24 mouse cellular contexts compared by ENCODE assay signal in genomic region chr9:14391286-14391685, GRCm38 (mm10). TPM values are rescaled to one million over a fixed set of nuclear protein-coding genes. Genes with fewer than 3 reads are reported as not detected.
DNase-seq lines count a peak whose midpoint lies in the region; ATAC-seq and TF ChIP-seq lines count a peak whose summit lies in the region.
"Had no signal": no experiment of that assay in that cellular context is flagged by ENCODE, and none has a peak within 500 bp of the region (broad histone marks: within the 10 kb centered on the region; RNA-seq: fewer than 3 reads in every experiment).

No protein-coding gene starts in this region.

- intact Hi-C loops in heart, postnatal 36 days (cut with DNase I): no loop called here
- intact Hi-C loops in gastrocnemius, postnatal 14 days (cut with DNase I; ENCODE audit: low total_unique reads): no loop called here

- peaks cover 57% of the 10 kb centered on the region for H3K4me1 ChIP-seq in G1E (ENCODE audit: insufficient read depth, low read depth, low read length)
- H3K4me1 ChIP-seq in MEL (ENCODE audit: control insufficient read depth in 1 of 2, insufficient read depth in 2 of 2, low read length in 2 of 2): peaks cover 41 to 51% of the 10 kb centered on the region in 2 experiments
- H3K4me1 ChIP-seq in intestine, embryonic 16.5 days (ENCODE audit: control insufficient read depth, insufficient read depth, low read length): no peaks in the 10 kb centered on the region
- H3K4me1 ChIP-seq: forebrain, embryonic 10.5 days; forebrain, embryonic 13.5 days; heart, embryonic 15.5 days; hindbrain, embryonic 10.5 days had no signal

- no peak overlapping the region for H3K4me2 ChIP-seq in intestine, embryonic 16.5 days (ENCODE audit: low read depth, low read length)
- H3K4me2 ChIP-seq: forebrain, embryonic 13.5 days; heart, embryonic 11.5 days; heart, embryonic 15.5 days; hindbrain, embryonic 13.5 days had no signal

- H3K79me2 ChIP-seq in MEL (ENCODE audit: control insufficient read depth, insufficient read depth, low read length, poor library complexity): no peaks in the 10 kb centered on the region

- ATAC-seq in G1E (ENCODE audit: extremely low read depth, insufficient number of reproducible peaks, low FRiP score, poor library complexity, severe bottlenecking): no peak
- ATAC-seq in intestine, embryonic 16.5 days: no peak
- ATAC-seq: CD4-positive, CD25-positive, alpha-beta regulatory T cell, adult 4 months; forebrain, embryonic 13.5 days; forebrain, embryonic 16.5 days; hindbrain, embryonic 16.5 days; intestine, postnatal 0 days had no signal

- peak; percentile 82 for DNase-seq in heart, adult 11 months
- DNase-seq in heart, postnatal 36 days: no peak
- no peak for DNase-seq in G1E (ENCODE audit: low spot score)
- no peak for DNase-seq in MEL (ENCODE audit: low read depth, low spot score)
- no peak for DNase-seq in gastrocnemius, postnatal 14 days
- DNase-seq: adrenal gland, adult 2 months; adrenal gland, postnatal 14 days; cerebellum, adult 18-20 months; cerebellum, adult 9-11 months; gastrocnemius, postnatal 10 days; heart, adult 2 months; heart, postnatal 10 days; kidney, adult 2 months had no signal

- H3K27me3 ChIP-seq in G1E (ENCODE audit: insufficient read depth, low read length): no peaks in the 10 kb centered on the region
- H3K27me3 ChIP-seq in MEL (ENCODE audit: control insufficient read depth in 1 of 2, insufficient read depth in 2 of 2, low read length in 2 of 2): no peaks in the 10 kb centered on the region
- no peaks in the 10 kb centered on the region for H3K27me3 ChIP-seq in intestine, embryonic 16.5 days (replicated peaks; ENCODE audit: control insufficient read depth, insufficient read depth, low read length)
- H3K27me3 ChIP-seq: forebrain, embryonic 13.5 days; heart, embryonic 15.5 days; hindbrain, embryonic 13.5 days had no signal

- peak overlapping the region; percentile 26; the same call in 1 of the 2 replicates for H3K4me3 ChIP-seq in G1E (ENCODE audit: low read depth, low read length)
- H3K4me3 ChIP-seq in MEL (ENCODE audit: control insufficient read depth in 1 of 2, insufficient read depth in 1 of 2, low read depth in 2 of 2, low read length in 2 of 2): peak overlapping the region; percentile 19 to 39
- no peak overlapping the region for H3K4me3 ChIP-seq in intestine, embryonic 16.5 days (ENCODE audit: low read length)
- H3K4me3 ChIP-seq: forebrain, embryonic 10.5 days; forebrain, embryonic 13.5 days; heart, adult 2 months; heart, embryonic 15.5 days; hindbrain, embryonic 10.5 days; hindbrain, embryonic 13.5 days had no signal

- no peaks in the 10 kb centered on the region for H3K9me3 ChIP-seq in G1E (replicated peaks)
- no peaks in the 10 kb centered on the region for H3K9me3 ChIP-seq in MEL (replicated peaks; ENCODE audit: insufficient read depth, low read length)
- H3K9me3 ChIP-seq in intestine, embryonic 16.5 days (ENCODE audit: control insufficient read depth, low read length): no peaks in the 10 kb centered on the region
- H3K9me3 ChIP-seq: forebrain, embryonic 10.5 days; forebrain, embryonic 13.5 days; heart, embryonic 15.5 days; hindbrain, embryonic 10.5 days; hindbrain, embryonic 13.5 days had no signal

- H3K36me3 ChIP-seq in G1E (replicated peaks) (peaks cover 3% of the 10 kb centered on the region), MEL (ENCODE audit: control insufficient read depth in 1 of 2, insufficient read depth in 2 of 2, low read length in 2 of 2) (peaks cover 0 to 52% of the 10 kb centered on the region in 2 experiments; a peak in 2 of 4 replicates)
- H3K36me3 ChIP-seq in intestine, embryonic 16.5 days (ENCODE audit: control insufficient read depth, insufficient read depth, low read length): no peaks in the 10 kb centered on the region
- H3K36me3 ChIP-seq: forebrain, embryonic 10.5 days; heart, embryonic 15.5 days; hindbrain, embryonic 10.5 days; hindbrain, embryonic 13.5 days had no signal

- peak overlapping the region; percentile 38 for H3K9ac ChIP-seq in MEL (ENCODE audit: control insufficient read depth, low read depth, low read length, poor library complexity, severe bottlenecking)
- no peak overlapping the region for H3K9ac ChIP-seq in intestine, embryonic 16.5 days (ENCODE audit: low read depth, low read length)
- H3K9ac ChIP-seq: forebrain, embryonic 13.5 days; heart, embryonic 15.5 days; hindbrain, embryonic 13.5 days had no signal

- WGBS in intestine, embryonic 16.5 days: 93% methylated on average over 9 of the region's 9 CpGs

- TF ChIP-seq RAD21 in MEL (IDR thresholded peaks at IDR 0.05; ENCODE audit: low read depth, low read length): no peak

- no peak for TF ChIP-seq CTCF in G1E (IDR thresholded peaks at IDR 0.05; ENCODE audit: low read depth, low read length)
- no peak for TF ChIP-seq CTCF in MEL (IDR thresholded peaks at IDR 0.05 in 2 of 3, conservative IDR thresholded peaks at IDR 0.05 in 1 of 3; ENCODE audit: control insufficient read depth in 1 of 3, insufficient read depth in 1 of 3, low read depth in 2 of 3, low read length in 3 of 3, poor library complexity in 1 of 3, severe bottlenecking in 1 of 3)

- TF ChIP-seq POLR2A in MEL (IDR thresholded peaks at IDR 0.05; ENCODE audit: control insufficient read depth in 1 of 2, insufficient read depth in 1 of 2, low read depth in 1 of 2, low read length in 2 of 2, poor library complexity in 1 of 2): no peak

- no peak for TF ChIP-seq EP300 in MEL (IDR thresholded peaks at IDR 0.05; ENCODE audit: low read depth in 1 of 2, low read length in 2 of 2)

- H3K27ac ChIP-seq in MEL (ENCODE audit: control insufficient read depth, low read depth, low read length): peak overlapping the region; percentile 83
- no peak overlapping the region for H3K27ac ChIP-seq in intestine, embryonic 16.5 days (ENCODE audit: low read length)
- H3K27ac ChIP-seq: forebrain, embryonic 10.5 days; forebrain, embryonic 13.5 days; heart, adult 2 months; heart, embryonic 15.5 days; hindbrain, embryonic 10.5 days; hindbrain, embryonic 13.5 days had no signal

TF ChIP-seq in MEL, 35 proteins besides CTCF, POLR2A, EP300 and RAD21:
- TF ChIP-seq ZC3H11A (IDR thresholded peaks at IDR 0.05; ENCODE audit: low read depth, low read length) (0 out of 2 replicates have a peak, but pooled peaks have one; percentile 11), ZKSCAN1 (IDR thresholded peaks at IDR 0.05; ENCODE audit: low read depth, low read length) (no peak)

RNA-seq across cellular contexts. Expression of gene Endod1, which starts 10.0 kb away (rescaled TPM):
- total RNA-seq in heart, postnatal 36 days (2021): 1 to 10 TPM; 8.2 to 8.5 TPM
- total RNA-seq in G1E (2014; fragmentation: Nextera tagmentation) (2.2 and 26.7 TPM in 2 replicates), G1E (2017) (6.1 and 7.5 TPM in 2 replicates), MEL (2012; rRNA removed) (20.4 and 33.7 TPM in 2 replicates)
- polyA plus RNA-seq in G1E (2012) (5.1 and 5.7 TPM in 2 replicates), MEL (2012; ENCODE audit: insufficient read depth in 1 of 2, insufficient read length in 2 of 2, low read depth in 1 of 2, low replicate concordance in 2 of 2, missing spikeins in 1 of 2) (10 to 100 TPM in 1 of 2 experiments, not detected in 1; 31.1 TPM)
- polyA plus RNA-seq in intestine, embryonic 16.5 days (2015; fragmentation: Nextera tagmentation; extraction: Ambion mirVana): 24.9 and 27.4 TPM in 2 replicates
- total RNA-seq in gastrocnemius, postnatal 14 days (2021): 1 to 10 TPM; 5.8 to 9.2 TPM
